22 mouse cellular contexts compared by ENCODE assay signal in genomic region chr1:35880562-35881265, GRCm38 (mm10).
DNase-seq lines count a peak whose midpoint lies in the region; ATAC-seq and TF ChIP-seq lines count a peak whose summit lies in the region.
"Had no signal": no experiment of that assay in that cellular context is flagged by ENCODE, and none has a peak within 500 bp of the region (broad histone marks: within the 10 kb centered on the region; RNA-seq: fewer than 3 reads in every experiment).

No protein-coding gene starts in this region.

- no peaks in the 10 kb centered on the region for H3K36me3 ChIP-seq in kidney, embryonic 14.5 days (ENCODE audit: control insufficient read depth, insufficient read depth, low read length)
- no peaks in the 10 kb centered on the region for H3K36me3 ChIP-seq in midbrain, postnatal 0 days (ENCODE audit: insufficient read depth, low read length)
- H3K36me3 ChIP-seq: embryonic facial prominence, embryonic 10.5 days; heart, embryonic 15.5 days; hindbrain, embryonic 10.5 days had no signal

- 83% methylated on average over 6 of the region's 6 CpGs for WGBS in kidney, embryonic 14.5 days
- 90% methylated on average over 6 of the region's 6 CpGs for WGBS in midbrain, postnatal 0 days

- H3K27ac ChIP-seq in kidney, embryonic 14.5 days (ENCODE audit: low read depth, low read length), result no peak overlapping the region
- H3K27ac ChIP-seq in midbrain, postnatal 0 days (ENCODE audit: low read depth, low read length), result no peak overlapping the region
- H3K27ac ChIP-seq: embryonic facial prominence, embryonic 10.5 days; hindbrain, embryonic 10.5 days; hindbrain, embryonic 14.5 days had no signal

- TF ChIP-seq CTCF in midbrain, postnatal 0 days (IDR thresholded peaks at IDR 0.05), result no peak

- no peaks in the 10 kb centered on the region for H3K4me1 ChIP-seq in kidney, embryonic 14.5 days (ENCODE audit: control insufficient read depth, insufficient read depth, low read length)
- no peaks in the 10 kb centered on the region for H3K4me1 ChIP-seq in midbrain, postnatal 0 days (ENCODE audit: insufficient read depth, low read length)
- H3K4me1 ChIP-seq: embryonic facial prominence, embryonic 10.5 days; hindbrain, embryonic 10.5 days had no signal

- no peak overlapping the region for H3K9ac ChIP-seq in kidney, embryonic 14.5 days (ENCODE audit: low read depth, low read length)
- H3K9ac ChIP-seq in midbrain, postnatal 0 days (replicated peaks; ENCODE audit: low read length, poor library complexity, severe bottlenecking), result no peak overlapping the region
- H3K9ac ChIP-seq: forebrain, embryonic 13.5 days; hindbrain, embryonic 14.5 days had no signal

- no peak overlapping the region for H3K4me3 ChIP-seq in kidney, embryonic 14.5 days (ENCODE audit: low read length)
- no peak overlapping the region for H3K4me3 ChIP-seq in midbrain, postnatal 0 days (ENCODE audit: low read depth, low read length)
- H3K4me3 ChIP-seq: embryonic facial prominence, embryonic 10.5 days; forebrain, embryonic 13.5 days; hindbrain, embryonic 10.5 days had no signal

- H3K27me3 ChIP-seq in kidney, embryonic 14.5 days (ENCODE audit: control insufficient read depth, insufficient read depth, low read length), result no peaks in the 10 kb centered on the region
- no peaks in the 10 kb centered on the region for H3K27me3 ChIP-seq in midbrain, postnatal 0 days (ENCODE audit: insufficient read depth, low read length)
- H3K27me3 ChIP-seq: CH12.LX; forebrain, embryonic 13.5 days; heart, embryonic 15.5 days; Patski had no signal

- DNase-seq in kidney, adult 11 months, result peak; percentile 24
- peak; percentile 32 for DNase-seq in testis, postnatal 10 days (ENCODE audit: low spot score)
- DNase-seq in testis, postnatal 14 days (ENCODE audit: low spot score), result no peak
- DNase-seq in kidney, postnatal 14 days, result peak; percentile 27
- peak; percentile 72 for DNase-seq in yolk sac, embryonic 10.5 days (ENCODE audit: low spot score)
- no peak for DNase-seq in midbrain, postnatal 0 days (ENCODE audit: low spot score)
- DNase-seq in retina, embryonic 14.5 days (ENCODE audit: low spot score), result no peak
- DNase-seq: adrenal gland, postnatal 14 days; cerebellum, adult 18-20 months; cerebellum, postnatal 10 days; gastrocnemius, adult 2 months; gastrocnemius, postnatal 25 days; heart, postnatal 14 days had no signal

- no peak overlapping the region for H3K4me2 ChIP-seq in kidney, embryonic 14.5 days (replicated peaks; ENCODE audit: low read depth, low read length)
- no peak overlapping the region for H3K4me2 ChIP-seq in midbrain, postnatal 0 days (ENCODE audit: low read depth, low read length, poor library complexity, severe bottlenecking)
- H3K4me2 ChIP-seq: forebrain, embryonic 13.5 days; hindbrain, embryonic 14.5 days had no signal

- ATAC-seq in kidney, embryonic 14.5 days (ENCODE audit: low FRiP score, low TSS enrichment), result no peak
- no peak for ATAC-seq in midbrain, postnatal 0 days (ENCODE audit: low FRiP score)
- ATAC-seq: activated CD4-positive, CD25-positive, alpha-beta regulatory T cell, adult 4 months; Patski had no signal

- no peaks in the 10 kb centered on the region for H3K9me3 ChIP-seq in kidney, embryonic 14.5 days (ENCODE audit: control insufficient read depth, low read length)
- no peaks in the 10 kb centered on the region for H3K9me3 ChIP-seq in midbrain, postnatal 0 days (ENCODE audit: low read length)
- H3K9me3 ChIP-seq: embryonic facial prominence, embryonic 10.5 days; forebrain, embryonic 13.5 days; heart, embryonic 15.5 days; hindbrain, embryonic 10.5 days had no signal

Comparison
In these comparisons a context has a peak if more than half of its experiments do, and no peak if none do; other contexts are left out.
1. DNase-seq: peak in kidney, adult 11 months (single experiment), testis, postnatal 10 days (single experiment), kidney, postnatal 14 days (single experiment) and yolk sac, embryonic 10.5 days (single experiment); none in testis, postnatal 14 days (single experiment), midbrain, postnatal 0 days (single experiment) and retina, embryonic 14.5 days (single experiment).